In the genomic region with DNA sequence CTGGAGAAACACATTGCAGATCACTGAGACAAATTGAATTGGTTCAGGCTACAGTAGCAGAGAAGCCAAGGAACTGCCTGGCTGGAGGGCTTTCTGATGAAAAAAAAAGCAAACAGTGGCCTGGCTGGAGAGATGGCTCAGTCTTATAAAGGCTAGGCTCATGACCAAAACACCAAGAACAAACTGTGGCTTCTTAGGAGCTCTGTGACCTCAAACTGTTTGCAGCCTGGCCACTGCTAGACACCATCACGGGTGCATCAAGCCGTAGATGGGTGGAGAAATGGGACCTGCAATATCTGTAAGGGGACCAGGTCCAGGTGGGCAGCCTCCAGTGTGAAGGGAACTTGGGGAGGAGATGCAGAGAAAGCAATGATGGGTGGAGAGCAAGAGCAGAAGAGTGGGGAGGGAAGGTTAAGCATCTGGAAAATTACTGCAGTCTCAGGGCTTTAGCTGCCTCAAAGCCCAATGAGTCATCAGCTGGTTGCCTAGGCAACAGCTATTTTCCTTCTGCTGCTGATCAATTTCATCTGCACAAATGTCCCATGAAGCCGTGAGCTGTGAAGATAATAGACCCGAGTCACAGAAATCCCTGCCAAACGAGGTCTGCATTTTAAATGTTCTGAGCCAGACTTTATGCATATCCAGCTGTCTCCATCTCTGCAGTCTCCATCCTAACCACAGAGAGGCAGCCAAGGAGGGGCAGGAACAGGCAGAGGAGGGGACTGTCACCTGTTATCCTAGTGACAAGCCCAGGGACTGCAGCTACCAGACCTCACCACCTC, we compare ENCODE assay signal across 8 mouse cellular contexts.
DNase-seq lines count a peak whose midpoint lies in the region; ATAC-seq and TF ChIP-seq lines count a peak whose summit lies in the region.

No protein-coding gene starts in this region.

- no peaks in the 10 kb centered on the region for H3K36me3 ChIP-seq in forebrain, postnatal 0 days (ENCODE audit: insufficient read depth)

- intact Hi-C loops in left cerebral cortex, postnatal 10 days (cut with DNase I), result no loop called here

- H3K9ac ChIP-seq in forebrain, postnatal 0 days, result no peak overlapping the region

- H3K27ac ChIP-seq in forebrain, postnatal 0 days (ENCODE audit: low read depth, low read length), result peak overlapping the region; percentile 82

- TF ChIP-seq CTCF in forebrain, postnatal 0 days (IDR thresholded peaks at IDR 0.05; ENCODE audit: low read depth), result peak; percentile 68

- WGBS in forebrain, postnatal 0 days, result 17% methylated on average over 5 of the region's 5 CpGs

- no peaks in the 10 kb centered on the region for H3K27me3 ChIP-seq in forebrain, postnatal 0 days (ENCODE audit: insufficient read depth, low read length)

- no peak overlapping the region for H3K4me3 ChIP-seq in forebrain, postnatal 0 days (ENCODE audit: low read depth, low read length)

- ATAC-seq in cerebellum, adult (ENCODE audit: insufficient number of reproducible peaks, low FRiP score, low TSS enrichment), result 0 out of 2 replicates have a peak, but pooled peaks have one; percentile 26
- peak; percentile 95 for ATAC-seq in forebrain, postnatal 0 days

- H3K9me3 ChIP-seq in forebrain, postnatal 0 days (ENCODE audit: low read length), result no peaks in the 10 kb centered on the region

- no peak overlapping the region for H3K4me2 ChIP-seq in forebrain, postnatal 0 days (ENCODE audit: low read depth)

- peaks cover 12% of the 10 kb centered on the region for H3K4me1 ChIP-seq in forebrain, postnatal 0 days (ENCODE audit: insufficient read depth)

- no peak for DNase-seq in cerebellum, adult 11 months
- peak; percentile 30 to 42 for DNase-seq in adrenal gland, adult 18-20 months (ENCODE audit: low spot score in 2 of 2)
- DNase-seq in forebrain, postnatal 0 days, result peak; percentile 86
- peak; percentile 50 for DNase-seq in heart, postnatal 4 days
- DNase-seq in left cerebral cortex, postnatal 10 days (ENCODE audit: extremely low spot score in 1 of 2, low spot score in 2 of 2), result peak; percentile 36 to 80
- peak; percentile 94 for DNase-seq in right cerebral cortex, adult 18-20 months
- no peak for DNase-seq in ovary, adult 18-20 months (ENCODE audit: low spot score)

Comparison
In these comparisons a context has a peak if more than half of its experiments do, and no peak if none do; other contexts are left out.
1. DNase-seq: peak in adrenal gland, adult 18-20 months (2 of 2), forebrain, postnatal 0 days (single experiment), heart, postnatal 4 days (single experiment), left cerebral cortex, postnatal 10 days (2 of 2) and right cerebral cortex, adult 18-20 months (single experiment); none in cerebellum, adult 11 months (single experiment) and ovary, adult 18-20 months (single experiment).